Mouse (Mus musculus): ENCODE data around the gene Prrxl1. TPM values are rescaled to one million over a fixed set of nuclear protein-coding genes. Genes with fewer than 3 reads are reported as not detected.

Gene Prrxl1
- polyA plus RNA-seq, 1 experiment from 2014 or later = 13.2 TPM

- peak; percentile 43 for DNase-seq (ENCODE audit: low spot score)
- no peak overlapping the region for H3K27ac ChIP-seq (ENCODE audit: low read depth, low read length)
- H3K9ac ChIP-seq (ENCODE audit: low read depth, low read length) = no peak overlapping the region
- H3K36me3 ChIP-seq (ENCODE audit: control insufficient read depth, insufficient read depth, low read length) = no peaks in the 10 kb centered on the region
- H3K4me3 ChIP-seq (ENCODE audit: low read depth, low read length) = no peak overlapping the region
- no peaks in the 10 kb centered on the region for H3K4me1 ChIP-seq (replicated peaks; ENCODE audit: control insufficient read depth, insufficient read depth, low read length)
- H3K4me2 ChIP-seq (replicated peaks; ENCODE audit: low read depth, low read length) = no peak overlapping the region
- WGBS = 25% methylated on average over 3 of the region's 3 CpGs
- no peaks in the 10 kb centered on the region for H3K9me3 ChIP-seq (ENCODE audit: control insufficient read depth, low read length)
- no peaks in the 10 kb centered on the region for H3K27me3 ChIP-seq (ENCODE audit: control insufficient read depth, insufficient read depth, low read length)
- ATAC-seq (ENCODE audit: low FRiP score) = 0 out of 2 replicates have a peak, but pooled peaks have one; percentile 38
These were observed 10.2 kb downstream of the Prrxl1 start for GRCm38 (mm10) chr14:32609392-32609791.

- Histone ChIP-seq H3K36me3 (ENCODE audit: control insufficient read depth, insufficient read depth, low read length) (no peaks in the 10 kb centered on the region), H3K9ac (ENCODE audit: low read depth, low read length) (no peak overlapping the region), H3K9me3 (ENCODE audit: control insufficient read depth, low read length) (no peaks in the 10 kb centered on the region), H3K4me3 (ENCODE audit: low read depth, low read length) (no peak overlapping the region), H3K27me3 (ENCODE audit: control insufficient read depth, insufficient read depth, low read length) (no peaks in the 10 kb centered on the region), H3K4me2 (replicated peaks; ENCODE audit: low read depth, low read length) (no peak overlapping the region), H3K4me1 (replicated peaks; ENCODE audit: control insufficient read depth, insufficient read depth, low read length) (no peaks in the 10 kb centered on the region), H3K27ac (ENCODE audit: low read depth, low read length) (no peak overlapping the region)
- WGBS = 86% methylated on average over 5 of the region's 5 CpGs
- no peak for ATAC-seq (ENCODE audit: low FRiP score)
- no peak for DNase-seq (ENCODE audit: low spot score)
These were observed 18.0 kb downstream of the Prrxl1 start for GRCm38 (mm10) chr14:32617253-32617652.

GRCm38 (mm10) chr14:32624245-32624644 is 25.0 kb downstream of the Prrxl1 start:
- DNase-seq (ENCODE audit: low spot score) = no peak
- Histone ChIP-seq H3K9me3 (ENCODE audit: control insufficient read depth, low read length) (no peaks in the 10 kb centered on the region), H3K9ac (ENCODE audit: low read depth, low read length) (no peak overlapping the region), H3K27me3 (ENCODE audit: control insufficient read depth, insufficient read depth, low read length) (no peaks in the 10 kb centered on the region), H3K36me3 (ENCODE audit: control insufficient read depth, insufficient read depth, low read length) (no peaks in the 10 kb centered on the region), H3K27ac (ENCODE audit: low read depth, low read length) (no peak overlapping the region), H3K4me1 (replicated peaks; ENCODE audit: control insufficient read depth, insufficient read depth, low read length) (no peaks in the 10 kb centered on the region), H3K4me3 (ENCODE audit: low read depth, low read length) (no peak overlapping the region), H3K4me2 (replicated peaks; ENCODE audit: low read depth, low read length) (no peak overlapping the region)
- 85% methylated on average over 3 of the region's 3 CpGs for WGBS
- ATAC-seq (ENCODE audit: low FRiP score) = no peak

GRCm38 (mm10) chr14:32624811-32625210 is 25.6 kb downstream of the Prrxl1 start:
- ATAC-seq (ENCODE audit: low FRiP score) (no peak), DNase-seq (ENCODE audit: low spot score) (no peak)
- 90% methylated on average over 7 of the region's 7 CpGs for WGBS
- Histone ChIP-seq H3K9me3 (ENCODE audit: control insufficient read depth, low read length) (no peaks in the 10 kb centered on the region), H3K9ac (ENCODE audit: low read depth, low read length) (no peak overlapping the region), H3K27ac (ENCODE audit: low read depth, low read length) (no peak overlapping the region), H3K4me1 (replicated peaks; ENCODE audit: control insufficient read depth, insufficient read depth, low read length) (no peaks in the 10 kb centered on the region), H3K36me3 (ENCODE audit: control insufficient read depth, insufficient read depth, low read length) (no peaks in the 10 kb centered on the region), H3K27me3 (ENCODE audit: control insufficient read depth, insufficient read depth, low read length) (no peaks in the 10 kb centered on the region), H3K4me2 (replicated peaks; ENCODE audit: low read depth, low read length) (no peak overlapping the region), H3K4me3 (ENCODE audit: low read depth, low read length) (no peak overlapping the region)

GRCm38 (mm10) chr14:32627271-32627670 is 28.1 kb downstream of the Prrxl1 start:
- Histone ChIP-seq H3K27me3 (ENCODE audit: control insufficient read depth, insufficient read depth, low read length) (no peaks in the 10 kb centered on the region), H3K4me3 (ENCODE audit: low read depth, low read length) (no peak overlapping the region), H3K4me1 (replicated peaks; ENCODE audit: control insufficient read depth, insufficient read depth, low read length) (no peaks in the 10 kb centered on the region), H3K27ac (ENCODE audit: low read depth, low read length) (no peak overlapping the region), H3K36me3 (ENCODE audit: control insufficient read depth, insufficient read depth, low read length) (no peaks in the 10 kb centered on the region), H3K9ac (ENCODE audit: low read depth, low read length) (no peak overlapping the region), H3K4me2 (replicated peaks; ENCODE audit: low read depth, low read length) (no peak overlapping the region), H3K9me3 (ENCODE audit: control insufficient read depth, low read length) (no peaks in the 10 kb centered on the region)
- no peak for DNase-seq (ENCODE audit: low spot score)
- no peak for ATAC-seq (ENCODE audit: low FRiP score)
- WGBS = 38% methylated on average over 2 of the region's 2 CpGs

GRCm38 (mm10) chr14:32628584-32628983 is 29.4 kb downstream of the Prrxl1 start:
- no peak overlapping the region for H3K27ac ChIP-seq (ENCODE audit: low read depth, low read length)
- DNase-seq (ENCODE audit: low spot score) = peak; percentile 7

GRCm38 (mm10) chr14:32632908-32633600 is 33.8 kb downstream of the Prrxl1 start:
- no peaks in the 10 kb centered on the region for H3K36me3 ChIP-seq (ENCODE audit: control insufficient read depth, insufficient read depth, low read length)
- WGBS = 82% methylated on average over 6 of the region's 6 CpGs
- H3K9ac ChIP-seq (ENCODE audit: low read depth, low read length) = no peak overlapping the region
- ATAC-seq (ENCODE audit: low FRiP score) (no peak), DNase-seq (ENCODE audit: low spot score) (no peak)
- no peak overlapping the region for H3K4me3 ChIP-seq (ENCODE audit: low read depth, low read length)
- no peak overlapping the region for H3K4me2 ChIP-seq (replicated peaks; ENCODE audit: low read depth, low read length)
- H3K4me1 ChIP-seq (replicated peaks; ENCODE audit: control insufficient read depth, insufficient read depth, low read length) = no peaks in the 10 kb centered on the region
- H3K27me3 ChIP-seq (ENCODE audit: control insufficient read depth, insufficient read depth, low read length) = no peaks in the 10 kb centered on the region
- no peaks in the 10 kb centered on the region for H3K9me3 ChIP-seq (ENCODE audit: control insufficient read depth, low read length)
- H3K27ac ChIP-seq (ENCODE audit: low read depth, low read length) = no peak overlapping the region

More at GRCm38 (mm10) chr14:32628584-32628983, 29.4 kb downstream of the Prrxl1 start:
- WGBS = 47% methylated on average over 10 of the region's 10 CpGs
- no peak overlapping the region for H3K4me3 ChIP-seq (ENCODE audit: low read depth, low read length)
- no peaks in the 10 kb centered on the region for H3K9me3 ChIP-seq (ENCODE audit: control insufficient read depth, low read length)
- no peak overlapping the region for H3K9ac ChIP-seq (ENCODE audit: low read depth, low read length)
- ATAC-seq (ENCODE audit: low FRiP score) = no peak
- H3K27me3 ChIP-seq (ENCODE audit: control insufficient read depth, insufficient read depth, low read length) = no peaks in the 10 kb centered on the region
- no peaks in the 10 kb centered on the region for H3K36me3 ChIP-seq (ENCODE audit: control insufficient read depth, insufficient read depth, low read length)
- H3K4me1 ChIP-seq (replicated peaks; ENCODE audit: control insufficient read depth, insufficient read depth, low read length) = no peaks in the 10 kb centered on the region
- no peak overlapping the region for H3K4me2 ChIP-seq (replicated peaks; ENCODE audit: low read depth, low read length)

- no peak overlapping the region for H3K27ac ChIP-seq (ENCODE audit: low read depth, low read length)
- H3K27me3 ChIP-seq (ENCODE audit: control insufficient read depth, insufficient read depth, low read length) = no peaks in the 10 kb centered on the region
- H3K9me3 ChIP-seq (ENCODE audit: control insufficient read depth, low read length) = no peaks in the 10 kb centered on the region
- no peak overlapping the region for H3K9ac ChIP-seq (ENCODE audit: low read depth, low read length)
- no peaks in the 10 kb centered on the region for H3K4me1 ChIP-seq (replicated peaks; ENCODE audit: control insufficient read depth, insufficient read depth, low read length)
- ATAC-seq (ENCODE audit: low FRiP score) (no peak), DNase-seq (ENCODE audit: low spot score) (peak; percentile 35)
- no peaks in the 10 kb centered on the region for H3K36me3 ChIP-seq (ENCODE audit: control insufficient read depth, insufficient read depth, low read length)
- no peak overlapping the region for H3K4me3 ChIP-seq (ENCODE audit: low read depth, low read length)
- WGBS = 31% methylated on average over 11 of the region's 11 CpGs
- no peak overlapping the region for H3K4me2 ChIP-seq (replicated peaks; ENCODE audit: low read depth, low read length)
These were observed 34.9 kb downstream of the Prrxl1 start for GRCm38 (mm10) chr14:32634015-32634682.

GRCm38 (mm10) chr14:32638485-32638884 is 39.3 kb downstream of the Prrxl1 start:
- Histone ChIP-seq H3K9me3 (ENCODE audit: control insufficient read depth, low read length) (no peaks in the 10 kb centered on the region), H3K9ac (ENCODE audit: low read depth, low read length) (no peak overlapping the region), H3K4me2 (replicated peaks; ENCODE audit: low read depth, low read length) (no peak overlapping the region), H3K4me3 (ENCODE audit: low read depth, low read length) (no peak overlapping the region), H3K27ac (ENCODE audit: low read depth, low read length) (no peak overlapping the region), H3K4me1 (replicated peaks; ENCODE audit: control insufficient read depth, insufficient read depth, low read length) (no peaks in the 10 kb centered on the region), H3K36me3 (ENCODE audit: control insufficient read depth, insufficient read depth, low read length) (no peaks in the 10 kb centered on the region), H3K27me3 (ENCODE audit: control insufficient read depth, insufficient read depth, low read length) (no peaks in the 10 kb centered on the region)
- WGBS = 81% methylated on average over 2 of the region's 2 CpGs
- DNase-seq (ENCODE audit: low spot score) (no peak), ATAC-seq (ENCODE audit: low FRiP score) (no peak)

Measured in hindbrain, embryonic 11.5 days (tissue).